Mouse (Mus musculus) adrenal gland, adult 8-10 months (tissue): ENCODE measurements at regions not wholly inside any gene's neighbourhood (a gene's known extent, or its start where the extent isn't known, plus 50 kb on each side); places are given as distances from the start of the nearest gene placed in this dataset.

Experiments used
- DNase-seq: peaks from one replicate; pipeline ENCODE4 v3.0.0; 2022

- DNase-seq: no peak
These were observed 227.1 kb downstream of the Mef2c start for GRCm38 (mm10) chr13:83730713-83731480.

GRCm38 (mm10) chr13:83731481-83732006 is 227.7 kb downstream of the Mef2c start:
- DNase-seq: no peak

GRCm38 (mm10) chr13:83732283-83733121 is 228.7 kb downstream of the Mef2c start:
- DNase-seq: no peak

- no peak for DNase-seq
These were observed 229.6 kb downstream of the Mef2c start for GRCm38 (mm10) chr13:83733231-83733990.

GRCm38 (mm10) chr13:83733991-83734610 is 230.3 kb downstream of the Mef2c start:
- DNase-seq: no peak

GRCm38 (mm10) chr13:83734656-83735055 is 230.8 kb downstream of the Mef2c start:
- DNase-seq: no peak

GRCm38 (mm10) chr13:83735101-83735500 is 231.3 kb downstream of the Mef2c start:
- no peak for DNase-seq

GRCm38 (mm10) chr13:83735631-83736475 is 232.0 kb downstream of the Mef2c start:
- DNase-seq: no peak

GRCm38 (mm10) chr13:83737031-83737825 is 233.4 kb downstream of the Mef2c start:
- DNase-seq: no peak

- no peak for DNase-seq
These were observed 234.1 kb downstream of the Mef2c start for GRCm38 (mm10) chr13:83737826-83738527.

- no peak for DNase-seq
These were observed 234.7 kb downstream of the Mef2c start for GRCm38 (mm10) chr13:83738528-83738981.

GRCm38 (mm10) chr13:83739131-83739530 is 235.3 kb downstream of the Mef2c start:
- DNase-seq: no peak

GRCm38 (mm10) chr13:83739541-83740061 is 235.8 kb downstream of the Mef2c start:
- no peak for DNase-seq

- no peak for DNase-seq
These were observed 236.3 kb downstream of the Mef2c start for GRCm38 (mm10) chr13:83740101-83740500.

- DNase-seq: no peak
These were observed 236.9 kb downstream of the Mef2c start for GRCm38 (mm10) chr13:83740771-83741170.

- no peak for DNase-seq
These were observed 237.8 kb downstream of the Mef2c start for GRCm38 (mm10) chr13:83741591-83742021.

GRCm38 (mm10) chr13:83742102-83742501 is 238.3 kb downstream of the Mef2c start:
- DNase-seq: no peak

- no peak for DNase-seq
These were observed 238.7 kb downstream of the Mef2c start for GRCm38 (mm10) chr13:83742546-83742945.

- no peak for DNase-seq
These were observed 239.5 kb downstream of the Mef2c start for GRCm38 (mm10) chr13:83743381-83743780.
